8 mouse cellular contexts compared by ENCODE assay signal in genomic region chr4:53315876-53316762, GRCm38 (mm10).
DNase-seq lines count a peak whose midpoint lies in the region; ATAC-seq and TF ChIP-seq lines count a peak whose summit lies in the region.
"Had no signal": no experiment of that assay in that cellular context is flagged by ENCODE, and none has a peak within 500 bp of the region (broad histone marks: within the 10 kb centered on the region; RNA-seq: fewer than 3 reads in every experiment).

No protein-coding gene starts in this region.

- TF ChIP-seq POLR2A in spleen, adult 2 months (IDR thresholded peaks at IDR 0.05; ENCODE audit: low read depth, low read length): no peak

- DNase-seq in kidney, adult 18-20 months: no peak
- DNase-seq in spleen, adult 2 months (ENCODE audit: low read depth in 1 of 2, low spot score in 2 of 2): no peak
- no peak for DNase-seq in spleen, postnatal 36 days (ENCODE audit: low spot score in 2 of 2)
- no peak for DNase-seq in limb, embryonic 10.5 days (ENCODE audit: low spot score)
- no peak for DNase-seq in embryo, embryonic 11 days
- DNase-seq: spleen, adult 18-20 months had no signal

- peak overlapping the region; percentile 48 for H3K27ac ChIP-seq in kidney, embryonic 14.5 days (ENCODE audit: low read depth, low read length)
- 0 out of 2 replicates have a peak overlapping the region, but pooled peaks have one; percentile 33 for H3K27ac ChIP-seq in spleen, adult 2 months (ENCODE audit: insufficient read depth, low read length)
- H3K27ac ChIP-seq in limb, embryonic 10.5 days: peak overlapping the region; percentile 28; the same call in 1 of the 2 replicates

- no peak for TF ChIP-seq CTCF in spleen, adult 2 months (IDR thresholded peaks at IDR 0.05; ENCODE audit: extremely low read depth, insufficient read depth, insufficient read length, insufficient replicate concordance)

- ATAC-seq in kidney, embryonic 14.5 days (ENCODE audit: low FRiP score, low TSS enrichment): peak; percentile 45; the same call in 1 of the 2 replicates
- no peak for ATAC-seq in erythroblast, adult 5-6 weeks (replicated peaks; ENCODE audit: low FRiP score, poor library complexity, severe bottlenecking)

- H3K9ac ChIP-seq in kidney, embryonic 14.5 days (ENCODE audit: low read depth, low read length): no peak overlapping the region

- no peaks in the 10 kb centered on the region for H3K9me3 ChIP-seq in kidney, embryonic 14.5 days (ENCODE audit: control insufficient read depth, low read length)
- no peaks in the 10 kb centered on the region for H3K9me3 ChIP-seq in limb, embryonic 10.5 days (replicated peaks)

- H3K4me3 ChIP-seq in kidney, embryonic 14.5 days (ENCODE audit: low read length): no peak overlapping the region
- H3K4me3 ChIP-seq in spleen, adult 2 months (ENCODE audit: extremely low read depth, insufficient read depth, insufficient read length): no peak overlapping the region
- no peak overlapping the region for H3K4me3 ChIP-seq in limb, embryonic 10.5 days

- 0 out of 2 replicates have a peak, but pooled peaks cover 12% of the 10 kb centered on the region for H3K4me1 ChIP-seq in kidney, embryonic 14.5 days (ENCODE audit: control insufficient read depth, insufficient read depth, low read length)
- H3K4me1 ChIP-seq in spleen, adult 2 months (ENCODE audit: control insufficient read depth, insufficient read depth, insufficient read length): no peaks in the 10 kb centered on the region; the same call in 1 of the 2 replicates
- peaks cover 8% of the 10 kb centered on the region; the same call in 1 of the 2 replicates for H3K4me1 ChIP-seq in limb, embryonic 10.5 days

- H3K36me3 ChIP-seq in kidney, embryonic 14.5 days (ENCODE audit: control insufficient read depth, insufficient read depth, low read length): no peaks in the 10 kb centered on the region
- H3K36me3 ChIP-seq in spleen, adult 2 months (ENCODE audit: control insufficient read depth, insufficient read depth, low read length): no peaks in the 10 kb centered on the region
- H3K36me3 ChIP-seq in limb, embryonic 10.5 days: no peaks in the 10 kb centered on the region

- WGBS in kidney, embryonic 14.5 days: 69% methylated on average over 13 of the region's 13 CpGs
- 70% methylated on average over 13 of the region's 13 CpGs for WGBS in spleen, adult 2 months
- 86% methylated on average over 13 of the region's 13 CpGs for WGBS in limb, embryonic 10.5 days

- no peaks in the 10 kb centered on the region for H3K27me3 ChIP-seq in kidney, embryonic 14.5 days (ENCODE audit: control insufficient read depth, insufficient read depth, low read length)
- no peaks in the 10 kb centered on the region for H3K27me3 ChIP-seq in spleen, adult 2 months (ENCODE audit: control insufficient read depth, insufficient read depth, low read length)
- H3K27me3 ChIP-seq in limb, embryonic 10.5 days (ENCODE audit: low read depth, poor library complexity, severe bottlenecking): no peaks in the 10 kb centered on the region

- H3K4me2 ChIP-seq in kidney, embryonic 14.5 days (replicated peaks; ENCODE audit: low read depth, low read length): no peak overlapping the region
